Mouse (Mus musculus) midbrain, embryonic 14.5 days (tissue): ENCODE data around the gene Wfdc6a. TPM values are rescaled to one million over a fixed set of nuclear protein-coding genes. Genes with fewer than 3 reads are reported as not detected.

Source experiments
- ATAC-seq: fragments of 200-750 bp; cut with Nextera tagmentation; 2 replicates; pipeline ENCODE4 v1.8.0; 2017; ENCODE audit warnings: moderate number of reproducible peaks, moderate library complexity; ENCODE audit not compliant: low FRiP score, low TSS enrichment
- DNase-seq: peaks from one replicate; pipeline ENCODE4 v3.0.0-alpha.2; 2015
- H3K27ac ChIP-seq: fragments of 300-500 bp; sonication (generic); replicated peaks from 2 replicates; pipeline ENCODE4 v1.5.1; 2014; ENCODE audit warnings: mild to moderate bottlenecking, low read depth, low read length, moderate library complexity
- H3K27me3 ChIP-seq: fragments of 300-500 bp; sonication (generic); 2 replicates; pipeline ENCODE4 v1.6.1; 2014; ENCODE audit warnings: low read length, control low read depth, mixed read lengths; ENCODE audit not compliant: control insufficient read depth, insufficient read depth
- H3K36me3 ChIP-seq: fragments of 300-500 bp; sonication (generic); 2 replicates; pipeline ENCODE4 v1.6.1; 2014; ENCODE audit warnings: low read length, control low read depth; ENCODE audit not compliant: control insufficient read depth, insufficient read depth
- H3K4me1 ChIP-seq: fragments of 300-500 bp; sonication (generic); 2 replicates; pipeline ENCODE4 v1.6.1; 2014; ENCODE audit warnings: mild to moderate bottlenecking, antibody characterized with exemption, low read length, control low read depth; ENCODE audit not compliant: control insufficient read depth, insufficient read depth
- H3K4me2 ChIP-seq: fragments of 300-500 bp; sonication (generic); 2 replicates; pipeline ENCODE4 v1.6.1; 2014; ENCODE audit warnings: mild to moderate bottlenecking, low read length, moderate library complexity
- H3K4me3 ChIP-seq: fragments of 300-500 bp; sonication (generic); replicated peaks from 2 replicates; pipeline ENCODE4 v1.5.1; 2014; ENCODE audit warnings: low read depth, low read length
- H3K9ac ChIP-seq: fragments of 300-500 bp; sonication (generic); replicated peaks from 2 replicates; pipeline ENCODE4 v1.6.1; 2014; ENCODE audit warnings: mild to moderate bottlenecking, low read length, moderate library complexity
- H3K9me3 ChIP-seq: fragments of 300-500 bp; sonication (generic); 2 replicates; pipeline ENCODE4 v1.6.1; 2016; ENCODE audit warnings: low read length, control low read depth, mixed read lengths; ENCODE audit not compliant: control insufficient read depth
- WGBS: fragments of 180-500 bp; shearing (Covaris S2); extraction: QIAGEN DNeasy Blood & Tissue Kit; methylation state at CpG from one replicate; pipeline ENCODE4 v1.1.7; 2014; 5-methylcytosine and 5-hydroxymethylcytosine counted together
- polyA plus RNA-seq: library from polyadenylated mRNA; unstranded; fragments of >200 nt; fragmentation: Nextera tagmentation; extraction: Ambion mirVana; gene quantifications from 2 replicates; pipeline ENCODE4 v1.2.1, GENCODE M21; 2014

Wfdc6a gene
- polyA plus RNA-seq, 1 experiment from 2014 or later: not detected

DNA sequence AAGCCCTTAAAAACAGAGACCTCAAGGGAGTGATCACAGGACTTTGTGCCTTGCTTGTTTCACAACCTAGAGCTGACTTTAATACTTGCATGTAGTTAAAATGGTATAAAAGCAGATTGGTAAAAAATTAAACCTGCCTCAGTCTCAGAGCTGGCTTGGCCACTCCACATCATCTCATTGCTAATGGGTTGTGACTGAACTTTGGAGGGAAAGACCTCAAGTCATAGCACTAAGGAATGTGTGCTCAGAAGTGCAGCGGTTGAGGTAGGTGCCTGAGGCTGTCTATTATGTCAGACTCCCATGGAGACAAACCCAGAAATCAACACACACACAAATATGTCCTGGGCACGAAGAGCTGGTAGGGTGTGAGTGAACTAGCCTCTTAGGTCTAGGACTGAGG, 41.5 kb downstream of the Wfdc6a start:
- WGBS: 75% methylated on average over 2 of the region's 2 CpGs
- Histone ChIP-seq H3K4me1 (no peaks in the 10 kb centered on the region), H3K9ac (no peak overlapping the region), H3K36me3 (no peaks in the 10 kb centered on the region), H3K4me2 (no peak overlapping the region), H3K27ac (no peak overlapping the region), H3K27me3 (no peaks in the 10 kb centered on the region), H3K9me3 (no peaks in the 10 kb centered on the region), H3K4me3 (no peak overlapping the region)
- ATAC-seq (no peak), DNase-seq (no peak)

DNA sequence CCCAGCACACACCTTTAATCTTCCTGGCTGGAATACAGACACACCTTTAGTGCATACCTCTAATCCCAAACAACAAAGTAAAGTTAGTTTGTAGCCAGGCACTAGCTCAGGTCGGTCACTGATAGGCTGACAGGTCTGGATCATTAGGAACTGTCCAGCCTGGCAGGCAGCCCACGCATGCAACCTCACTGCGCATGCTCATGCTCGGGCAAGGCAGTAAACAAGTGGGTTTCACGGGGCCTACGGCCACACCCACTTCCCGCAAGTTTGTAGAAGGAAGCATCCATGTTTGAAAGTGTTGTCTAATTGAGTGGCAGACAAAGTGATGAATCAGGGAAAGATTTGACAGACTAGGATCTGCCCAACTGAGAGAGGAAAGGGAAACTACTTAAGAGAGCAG, 42.6 kb downstream of the Wfdc6a start:
- DNase-seq: no peak
- no peaks in the 10 kb centered on the region for H3K36me3 ChIP-seq
- ATAC-seq: no peak
- H3K4me3 ChIP-seq: no peak overlapping the region
- H3K9ac ChIP-seq: no peak overlapping the region
- H3K27me3 ChIP-seq: no peaks in the 10 kb centered on the region
- WGBS: 88% methylated on average over 7 of the region's 7 CpGs
- H3K27ac ChIP-seq: no peak overlapping the region
- no peaks in the 10 kb centered on the region for H3K9me3 ChIP-seq
- H3K4me1 ChIP-seq: no peaks in the 10 kb centered on the region
- H3K4me2 ChIP-seq: no peak overlapping the region

DNA sequence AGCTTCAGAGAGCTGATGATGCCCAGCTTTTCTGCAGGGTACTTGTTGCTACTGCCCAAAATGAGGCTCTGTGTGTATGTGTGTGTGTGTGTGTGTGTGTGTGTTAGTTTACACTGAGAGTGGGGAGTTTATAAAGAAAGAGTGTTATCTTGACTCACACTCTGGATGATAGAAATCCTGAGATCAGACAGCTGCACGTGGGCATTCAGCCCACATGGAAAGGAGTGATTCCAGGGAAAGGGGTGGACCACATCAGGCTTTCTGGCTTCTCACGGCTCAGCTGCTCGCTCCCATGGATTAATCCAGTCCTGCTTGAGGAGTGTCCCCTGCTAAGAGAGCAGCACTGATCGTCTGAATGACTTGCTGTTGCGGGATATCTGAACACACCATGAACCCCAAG, 43.1 kb downstream of the Wfdc6a start:
- H3K9ac ChIP-seq: no peak overlapping the region
- H3K27me3 ChIP-seq: no peaks in the 10 kb centered on the region
- no peak overlapping the region for H3K27ac ChIP-seq
- no peak for DNase-seq
- no peaks in the 10 kb centered on the region for H3K9me3 ChIP-seq
- WGBS: 63% methylated on average over 5 of the region's 5 CpGs
- H3K4me3 ChIP-seq: no peak overlapping the region
- ATAC-seq: no peak
- no peaks in the 10 kb centered on the region for H3K36me3 ChIP-seq
- H3K4me2 ChIP-seq: no peak overlapping the region
- no peaks in the 10 kb centered on the region for H3K4me1 ChIP-seq

DNA sequence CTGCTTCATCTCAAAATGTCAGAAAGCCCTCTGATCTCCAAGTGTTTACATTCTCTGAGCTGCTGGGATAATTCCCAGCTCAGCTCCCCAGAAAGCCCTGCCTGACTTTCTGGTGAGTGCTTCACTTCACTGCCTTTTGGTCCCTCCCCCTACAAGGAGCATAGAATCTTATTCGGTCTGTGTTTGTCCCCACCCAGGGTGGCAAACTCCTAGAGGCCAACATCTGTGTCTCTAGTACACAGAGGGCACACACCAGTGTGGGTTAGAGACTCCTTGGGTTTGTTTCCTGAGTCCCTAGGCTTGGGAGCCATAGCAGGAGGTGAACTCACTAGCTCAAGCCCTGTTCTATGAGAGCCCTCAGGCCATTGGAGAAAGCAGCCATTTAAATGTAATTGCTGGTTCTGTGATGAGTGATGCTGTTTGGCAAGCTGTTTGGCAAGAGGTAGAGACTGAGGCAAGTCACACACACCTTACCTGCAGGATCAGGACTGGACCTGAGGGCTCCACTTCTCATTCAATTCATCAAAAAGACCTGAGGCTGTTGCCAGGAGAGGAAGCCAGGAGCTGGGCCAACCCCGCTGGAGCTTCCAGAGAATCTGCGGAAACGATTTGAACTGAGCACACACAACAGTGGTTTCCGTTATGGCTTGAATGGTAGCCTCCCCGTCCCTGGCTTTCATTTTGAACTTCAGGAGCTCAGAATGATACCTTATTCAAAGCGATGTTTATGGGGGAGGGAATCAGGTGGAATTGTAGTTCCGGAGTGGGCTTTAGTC, 44.4 kb downstream of the Wfdc6a start:
- 52% methylated on average over 8 of the region's 8 CpGs for whole genome bisulfite sequencing
- Histone ChIP-seq H3K27ac (no peak overlapping the region), H3K4me2 (no peak overlapping the region)

DNA sequence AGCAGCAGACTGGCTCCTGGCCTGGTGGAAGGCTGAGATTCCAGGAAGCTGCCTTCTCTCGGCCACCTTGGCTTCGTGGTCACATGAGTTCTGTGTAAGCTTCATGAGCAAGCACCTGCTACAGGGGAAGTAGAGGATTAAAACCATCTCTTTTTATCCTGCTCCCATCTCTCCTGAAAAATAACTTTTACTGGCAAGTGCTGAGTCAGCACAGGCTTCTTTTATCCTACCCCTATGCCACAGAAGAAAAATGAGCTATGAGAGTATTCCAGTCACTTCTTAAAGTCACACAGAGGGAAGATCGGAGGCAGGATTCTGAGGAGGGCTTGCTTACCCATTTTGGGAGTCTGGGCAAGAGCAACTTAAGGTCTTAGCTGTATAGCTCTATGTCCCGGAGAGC, 48.2 kb downstream of the Wfdc6a start:
- Histone ChIP-seq H3K4me1 (no peaks in the 10 kb centered on the region), H3K9me3 (no peaks in the 10 kb centered on the region), H3K36me3 (no peaks in the 10 kb centered on the region), H3K9ac (no peak overlapping the region), H3K27me3 (no peaks in the 10 kb centered on the region), H3K4me3 (no peak overlapping the region), H3K27ac (no peak overlapping the region), H3K4me2 (no peak overlapping the region)
- WGBS: 91% methylated on average over 4 of the region's 4 CpGs
- DNase-seq (no peak), ATAC-seq (no peak)

More for the DNA sequence above, 44.4 kb downstream of the Wfdc6a start:
- Histone ChIP-seq H3K9me3 (no peaks in the 10 kb centered on the region), H3K4me1 (no peaks in the 10 kb centered on the region), H3K9ac (no peak overlapping the region), H3K4me3 (no peak overlapping the region), H3K36me3 (no peaks in the 10 kb centered on the region), H3K27me3 (no peaks in the 10 kb centered on the region)
- DNase-seq: no peak
- no peak for ATAC-seq

DNA sequence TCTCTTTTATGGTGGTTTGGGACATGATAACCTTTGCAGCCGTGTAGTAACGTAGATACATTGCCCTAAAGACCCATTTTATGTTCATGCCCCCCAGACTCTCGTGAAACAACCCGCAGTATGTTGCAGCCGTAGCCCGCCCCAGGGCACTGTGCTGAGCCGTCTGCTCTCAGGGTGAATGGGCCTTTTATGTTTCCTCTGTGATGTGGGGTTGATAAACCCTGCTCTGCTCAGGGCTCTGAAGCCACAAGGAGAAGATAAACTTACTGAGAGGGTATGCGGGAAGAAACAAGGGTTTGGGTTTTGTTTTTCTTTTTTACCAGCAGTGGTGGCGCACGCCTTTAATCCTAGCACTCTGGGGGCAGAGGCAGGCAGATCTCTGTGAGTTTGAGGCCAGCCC, 50.9 kb downstream of the Wfdc6a start:
- Histone ChIP-seq H3K4me1 (no peaks in the 10 kb centered on the region), H3K36me3 (no peaks in the 10 kb centered on the region), H3K9ac (no peak overlapping the region), H3K27ac (no peak overlapping the region), H3K9me3 (no peaks in the 10 kb centered on the region), H3K27me3 (no peaks in the 10 kb centered on the region), H3K4me3 (no peak overlapping the region), H3K4me2 (no peak overlapping the region)
- 83% methylated on average over 10 of the region's 10 CpGs for WGBS
- DNase-seq: no peak
- no peak for ATAC-seq

DNA sequence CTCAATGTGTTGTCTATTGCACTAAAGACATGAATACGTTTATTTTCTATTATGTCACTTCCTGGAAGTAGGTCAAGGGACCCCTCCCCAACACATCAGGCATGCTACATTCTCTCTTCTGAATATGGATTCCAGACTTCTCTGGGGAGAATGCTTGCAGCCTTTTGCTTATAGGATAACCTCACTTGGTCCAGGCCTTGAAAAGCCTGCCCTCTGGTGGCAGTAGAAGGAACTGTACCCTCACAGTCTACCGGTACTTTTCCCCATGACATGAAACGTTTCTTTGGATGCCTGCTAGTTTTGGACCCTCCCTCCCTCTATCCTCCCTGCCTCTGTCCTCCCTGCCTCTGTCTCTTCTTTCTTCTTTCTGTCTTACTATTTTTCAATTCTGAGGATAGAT, 54.1 kb downstream of the Wfdc6a start:
- WGBS: 6% methylated on average over 3 of the region's 3 CpGs
- H3K4me3 ChIP-seq: no peak overlapping the region
- H3K4me2 ChIP-seq: no peak overlapping the region
- no peaks in the 10 kb centered on the region for H3K4me1 ChIP-seq
- ATAC-seq (no peak), DNase-seq (peak; percentile 85)
- H3K9me3 ChIP-seq: no peaks in the 10 kb centered on the region
- no peaks in the 10 kb centered on the region for H3K27me3 ChIP-seq
- H3K9ac ChIP-seq: no peak overlapping the region
- H3K36me3 ChIP-seq: no peaks in the 10 kb centered on the region
- H3K27ac ChIP-seq: no peak overlapping the region

Other genes with a start within 250 kb of the Wfdc6a start
- gene Slpi, start 196.4 kb downstream of the Wfdc6a start, polyA plus RNA-seq: not detected in 2 replicates
- not detected in 2 replicates for gene Rbpjl, start 182.3 kb downstream of the Wfdc6a start, polyA plus RNA-seq
- gene Matn4, start 180.3 kb downstream of the Wfdc6a start, polyA plus RNA-seq: not detected in 2 replicates
- gene Sdc4, start 141.6 kb downstream of the Wfdc6a start, polyA plus RNA-seq: 2.4 and 4.9 TPM in 2 replicates
- 93.1 and 97.2 TPM in 2 replicates for gene Sys1, start 128.5 kb downstream of the Wfdc6a start, polyA plus RNA-seq
- gene Gm20458, start 124.5 kb downstream of the Wfdc6a start, polyA plus RNA-seq: 3.4 and 5.1 TPM in 2 replicates
- not detected in 2 replicates for gene Trp53tg5, start 111.7 kb downstream of the Wfdc6a start, polyA plus RNA-seq
- gene Dbndd2, start 99.3 kb downstream of the Wfdc6a start, polyA plus RNA-seq: 11.4 and 11.8 TPM in 2 replicates
- gene Pigt, start 87.9 kb downstream of the Wfdc6a start, polyA plus RNA-seq: 98.9 and 115 TPM in 2 replicates
- gene Wfdc2, start 23.0 kb downstream of the Wfdc6a start, polyA plus RNA-seq: 0.61 and 1.2 TPM in 2 replicates
- not detected in 2 replicates for gene Spint3, start 12.0 kb downstream of the Wfdc6a start, polyA plus RNA-seq
- not detected in 2 replicates for gene Eppin, start 8.1 kb upstream of the Wfdc6a start, polyA plus RNA-seq
- not detected in 2 replicates for gene Wfdc6b, start 28.1 kb upstream of the Wfdc6a start, polyA plus RNA-seq
- gene Wfdc8, start 28.2 kb upstream of the Wfdc6a start, polyA plus RNA-seq: not detected in 2 replicates
- gene Wfdc16, start 53.3 kb upstream of the Wfdc6a start, polyA plus RNA-seq: not detected in 2 replicates
- not detected in 2 replicates for gene Wfdc10, start 70.6 kb upstream of the Wfdc6a start, polyA plus RNA-seq
- not detected in 2 replicates for gene Wfdc9, start 71.1 kb upstream of the Wfdc6a start, polyA plus RNA-seq
- gene Wfdc11, start 88.6 kb upstream of the Wfdc6a start, polyA plus RNA-seq: not detected in 2 replicates
- not detected in 2 replicates for gene Wfdc13, start 99.7 kb upstream of the Wfdc6a start, polyA plus RNA-seq
- gene Spint4, start 113.1 kb upstream of the Wfdc6a start, polyA plus RNA-seq: not detected in 2 replicates
- not detected in 2 replicates for gene Spint5, start 129.9 kb upstream of the Wfdc6a start, polyA plus RNA-seq
- 0.80 and 1.1 TPM in 2 replicates for gene Wfdc3, start 160.5 kb upstream of the Wfdc6a start, polyA plus RNA-seq
- 49.1 and 55.0 TPM in 2 replicates for gene Dnttip1, start 160.5 kb upstream of the Wfdc6a start, polyA plus RNA-seq
- gene Ube2c, start 184.5 kb upstream of the Wfdc6a start, polyA plus RNA-seq: 45.9 and 85.7 TPM in 2 replicates
- not detected in 2 replicates for gene Tnnc2, start 194.5 kb upstream of the Wfdc6a start, polyA plus RNA-seq
- 22.1 and 34.5 TPM in 2 replicates for gene Snx21, start 200.4 kb upstream of the Wfdc6a start, polyA plus RNA-seq
- gene Acot8, start 219.4 kb upstream of the Wfdc6a start, polyA plus RNA-seq: 17.1 and 18.5 TPM in 2 replicates
- gene Zswim3, start 219.7 kb upstream of the Wfdc6a start, polyA plus RNA-seq: 14.7 and 15.6 TPM in 2 replicates
- gene Zswim1, start 237.2 kb upstream of the Wfdc6a start, polyA plus RNA-seq: 27.8 and 30.5 TPM in 2 replicates
- 0.29 TPM in 1 of 2 replicates, not detected in the other for gene Spata25, start 243.1 kb upstream of the Wfdc6a start, polyA plus RNA-seq
- 77.1 and 88.2 TPM in 2 replicates for gene Ctsa, start 247.4 kb upstream of the Wfdc6a start, polyA plus RNA-seq
- gene Neurl2, start 248.0 kb upstream of the Wfdc6a start, polyA plus RNA-seq: 5.1 and 6.9 TPM in 2 replicates